Mouse (Mus musculus) right cerebral cortex, postnatal 25 days (tissue): ENCODE results near the gene Zfp978.
"Not testable (repeated sequence)": the region's sequence is repeated elsewhere in the genome, so short reads cannot be mapped to it uniquely, and the experiment has no call there.

Source experiments
- DNase-seq: peaks from one replicate; pipeline ENCODE4 v3.0.0; 2022

Zfp978 gene

DNA sequence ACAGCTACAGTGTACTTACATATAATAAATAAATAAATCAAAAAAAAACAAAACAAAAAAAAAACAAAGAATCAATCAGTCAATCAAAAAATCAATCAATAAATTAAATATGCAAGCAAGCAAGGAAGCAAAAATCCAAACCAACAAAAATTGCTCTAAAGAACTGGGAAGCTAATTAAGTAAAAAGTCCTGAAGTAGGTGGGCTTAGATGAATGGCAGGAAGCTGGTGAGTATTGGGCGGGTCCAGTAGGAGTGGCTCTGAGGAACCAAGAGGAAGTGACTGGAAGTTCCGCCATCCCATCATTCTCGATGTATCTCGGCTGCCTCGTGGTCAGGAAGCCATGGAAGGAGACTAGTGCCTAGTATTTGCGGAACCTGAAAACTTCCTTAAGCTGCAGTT, at the start of gene Zfp978:
Gene Zfp978, plus strand, starts transcription at position 301 of the 400 bp plus-strand sequence.
- not testable (repeated sequence) for DNase-seq

- not testable (repeated sequence) for DNase-seq
Measured at GRCm38 (mm10) chr4:147335036-147335690, 25.9 kb upstream of the Zfp978 start.

DNA sequence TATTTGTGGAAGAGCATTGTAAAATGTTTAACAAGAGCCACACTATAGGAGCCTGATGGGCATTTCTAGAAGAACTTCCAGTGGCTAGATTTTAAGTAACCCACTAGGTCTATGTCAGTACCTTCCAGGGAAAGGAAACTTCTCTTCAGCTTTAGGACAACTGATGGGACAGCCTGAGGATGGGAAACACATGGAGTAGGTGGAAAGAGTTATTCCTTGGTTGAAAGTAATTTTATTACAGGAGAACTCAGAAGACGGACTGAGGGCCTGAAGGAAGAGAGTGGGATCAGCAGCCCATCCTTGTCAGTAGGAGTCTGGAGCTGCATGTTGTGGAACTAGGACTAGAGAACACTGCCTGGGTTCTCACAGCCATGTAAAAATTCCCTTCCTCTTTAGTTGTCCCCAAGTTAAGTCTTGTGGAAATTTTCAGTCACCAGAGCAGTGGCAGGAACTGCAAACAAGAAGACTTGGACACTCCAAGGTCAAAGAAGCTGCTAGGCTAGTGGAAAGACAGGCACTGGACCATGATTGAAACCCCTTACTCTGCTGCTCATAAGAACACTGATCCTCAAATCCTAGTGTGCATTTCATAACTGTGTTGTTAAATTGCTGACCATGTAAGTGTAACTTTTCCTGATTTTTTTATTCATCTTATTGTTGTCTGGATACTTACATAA, 25.3 kb upstream of the Zfp978 start:
- DNase-seq, result not testable (repeated sequence)

DNA sequence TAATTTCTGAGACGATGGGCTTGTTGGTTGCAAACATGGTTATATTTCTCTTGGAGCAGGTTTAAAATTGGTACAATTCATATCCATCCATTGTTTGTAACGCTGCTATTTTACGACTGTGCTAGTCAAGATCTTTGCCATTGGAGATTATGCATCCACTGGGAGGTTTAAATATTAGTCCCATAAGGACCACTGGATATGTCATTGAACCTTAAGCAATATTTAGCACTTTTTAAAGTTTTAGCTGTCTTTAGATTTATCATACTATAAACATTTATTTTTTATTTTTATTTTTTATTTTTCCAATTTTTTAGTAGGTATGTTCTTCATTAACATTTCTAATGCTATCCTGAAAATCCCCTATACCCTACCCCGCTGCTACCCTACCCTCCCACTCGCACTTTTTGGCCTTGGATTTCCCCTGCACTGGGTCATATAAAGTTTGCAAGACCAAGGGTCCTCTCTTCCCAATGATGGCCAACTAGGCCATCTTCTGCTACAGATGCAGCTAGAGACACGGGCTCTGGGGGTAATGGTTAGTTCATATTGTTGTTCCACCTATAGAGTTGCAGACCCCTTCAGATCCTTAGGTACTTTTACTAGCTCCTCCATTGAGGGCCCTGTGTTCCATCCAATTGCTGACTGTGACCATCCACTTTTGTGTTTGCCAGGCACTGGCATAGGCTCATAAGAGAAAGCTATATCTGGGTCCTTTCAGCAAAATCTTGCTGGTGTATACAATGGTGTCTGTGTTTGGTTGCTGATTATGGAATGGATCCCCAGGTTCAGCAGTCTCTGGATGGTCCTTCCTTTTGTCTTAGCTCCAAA, 24.5 kb upstream of the Zfp978 start:
- DNase-seq, result not testable (repeated sequence)

DNA sequence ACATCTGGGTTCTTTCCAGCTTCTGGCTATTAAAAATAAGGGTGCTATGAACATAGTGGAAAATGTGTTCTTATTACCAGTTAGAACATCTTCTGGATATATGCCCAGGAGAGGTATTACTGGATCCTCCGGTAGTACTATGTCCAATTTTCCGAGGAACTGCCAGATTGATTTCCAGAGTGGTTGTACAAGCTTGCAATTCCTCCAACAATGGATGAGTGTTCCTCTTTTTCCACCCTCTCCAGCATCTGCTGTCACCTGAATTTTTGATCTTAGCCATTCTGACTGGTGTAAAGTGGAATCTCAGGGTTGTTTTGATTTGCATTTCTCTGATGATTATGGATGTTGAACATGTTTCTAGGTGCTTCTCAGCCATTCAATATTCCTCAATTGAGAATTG, 23.6 kb upstream of the Zfp978 start:
- DNase-seq, result not testable (repeated sequence)

GRCm38 (mm10) chr4:147338032-147338610, 23.0 kb upstream of the Zfp978 start:
- DNase-seq, result no peak

DNA sequence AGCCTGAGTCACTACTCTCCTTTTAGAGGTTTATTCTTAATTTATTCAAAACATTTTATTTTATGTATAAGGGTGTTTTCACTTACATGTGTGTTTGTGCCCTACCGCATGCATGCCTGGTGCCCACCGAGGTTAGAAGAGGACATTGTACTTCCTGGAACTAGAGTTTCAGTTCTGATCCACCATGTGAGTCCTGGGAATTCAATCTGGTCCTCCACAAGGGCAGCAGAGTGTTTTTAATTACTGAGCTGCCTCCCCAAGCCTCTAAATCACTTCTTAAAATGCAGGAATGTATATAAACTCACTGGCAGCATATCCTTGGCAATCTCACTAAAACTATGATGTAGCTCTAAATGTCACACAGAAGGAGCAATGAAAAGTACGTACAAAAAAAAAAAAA, 22.4 kb upstream of the Zfp978 start:
- not testable (repeated sequence) for DNase-seq

- DNase-seq, result not testable (repeated sequence)
Measured at GRCm38 (mm10) chr4:147339601-147340219, 21.4 kb upstream of the Zfp978 start.

DNA sequence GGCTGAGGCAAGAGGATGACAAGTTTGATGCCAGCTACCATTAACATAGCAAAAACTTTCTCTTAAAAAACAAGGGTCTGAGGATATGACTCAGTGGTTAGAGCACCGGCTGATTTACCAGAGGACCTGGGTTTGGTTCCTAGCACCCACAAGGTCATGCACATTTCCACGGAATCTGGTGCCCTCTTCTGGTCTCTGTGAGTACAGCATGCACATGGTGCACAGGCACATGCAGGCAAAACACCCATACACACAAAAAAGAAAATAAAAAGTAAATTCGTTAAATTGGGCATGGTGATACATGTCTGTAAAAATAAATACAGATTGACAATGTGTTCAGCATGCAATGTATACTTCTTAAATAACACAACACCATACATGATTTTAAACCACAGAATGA, 20.9 kb upstream of the Zfp978 start:
- DNase-seq, result not testable (repeated sequence)

DNA sequence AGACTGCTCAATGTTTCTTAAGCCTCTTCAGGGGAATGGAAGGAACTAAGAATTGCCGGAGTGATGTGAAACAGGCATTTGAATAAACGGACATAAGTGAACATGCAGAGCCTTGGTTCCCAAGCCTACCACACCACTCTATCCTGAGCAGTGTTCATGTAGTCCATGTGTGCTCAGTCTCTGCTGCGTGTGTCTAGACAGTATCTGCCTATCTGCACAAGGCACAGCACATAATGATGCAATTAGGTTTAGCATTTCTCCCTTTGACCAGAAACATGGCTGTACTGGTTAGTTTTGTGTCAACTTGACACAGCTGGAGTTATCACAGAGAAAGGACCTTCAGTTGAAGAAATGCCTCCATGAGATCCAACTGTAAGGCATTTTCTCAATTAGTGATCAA, 20.2 kb upstream of the Zfp978 start:
- DNase-seq, result not testable (repeated sequence)

DNA sequence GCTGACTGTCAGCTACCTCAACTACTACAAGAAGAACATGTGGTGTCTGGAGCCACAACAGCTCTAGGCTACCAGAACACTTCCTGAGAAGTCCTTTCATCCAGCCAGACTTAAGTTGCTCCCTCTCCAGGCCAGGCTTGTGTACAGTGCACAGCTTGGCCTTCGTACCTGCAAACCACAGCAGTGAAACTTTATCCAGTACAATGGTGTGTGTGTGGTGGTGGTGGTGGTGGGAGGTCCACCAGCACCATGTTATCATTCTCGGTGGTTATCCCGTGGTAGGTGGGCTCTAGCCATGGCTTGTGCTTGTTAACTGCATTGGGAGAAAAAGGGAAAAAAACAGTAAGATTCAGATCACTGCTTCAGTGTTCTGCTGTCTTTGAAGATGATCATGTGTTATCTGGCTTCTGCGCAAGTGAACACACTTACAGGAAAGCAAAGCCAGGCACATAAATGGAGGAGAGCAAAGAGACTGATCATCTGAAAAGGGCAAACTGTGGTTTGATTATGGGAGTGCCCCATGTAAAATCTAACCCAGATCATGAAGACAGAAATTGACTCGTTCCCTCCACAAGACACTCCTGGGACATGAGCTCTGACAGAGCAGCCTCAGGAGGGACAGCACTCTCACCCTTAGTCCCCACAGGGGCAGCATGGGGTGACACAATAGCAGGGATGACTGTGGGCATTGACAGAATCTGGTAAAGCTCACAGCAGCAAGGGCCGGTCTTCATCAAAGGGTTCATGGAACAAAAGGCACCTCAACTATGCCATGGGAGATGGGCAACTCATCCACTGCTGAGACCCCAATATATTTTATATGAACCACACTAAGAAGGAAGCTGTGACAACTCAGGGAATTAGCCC, 17.8 kb upstream of the Zfp978 start:
- DNase-seq, result not testable (repeated sequence)

- DNase-seq, result not testable (repeated sequence)
Measured at GRCm38 (mm10) chr4:147345061-147345554, 16.0 kb upstream of the Zfp978 start.

DNA sequence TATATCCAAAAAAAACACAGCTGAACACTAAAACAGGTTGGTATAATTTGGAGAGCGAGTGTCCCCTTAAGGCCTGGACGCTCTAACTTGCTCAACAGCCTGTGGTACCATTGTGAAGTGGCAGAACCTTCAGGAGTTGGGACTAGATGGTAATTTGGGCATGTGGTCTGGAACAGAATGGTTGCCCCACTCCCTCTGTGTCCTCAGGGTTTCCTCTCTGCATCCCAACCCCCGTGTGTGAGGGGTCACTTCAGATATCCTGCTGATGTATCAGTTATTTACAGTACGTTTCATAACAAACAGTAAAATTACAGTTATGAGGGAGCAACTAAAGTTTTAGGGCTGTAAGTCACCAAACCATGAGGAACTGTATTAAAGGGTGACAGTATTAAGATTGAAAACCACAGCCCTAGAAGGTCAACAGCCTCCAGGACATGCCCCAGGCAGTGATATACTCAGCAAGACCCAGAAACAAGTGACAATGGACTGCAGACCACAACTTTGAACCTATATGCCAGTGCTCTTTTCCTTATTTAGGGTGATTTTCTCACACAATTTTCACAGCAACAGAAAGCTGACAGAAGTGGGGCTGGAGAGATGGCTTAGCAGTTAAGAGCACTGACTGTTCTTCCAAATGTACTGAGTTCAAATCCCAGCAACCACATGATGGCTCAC, 14.6 kb upstream of the Zfp978 start:
- DNase-seq, result not testable (repeated sequence)

DNA sequence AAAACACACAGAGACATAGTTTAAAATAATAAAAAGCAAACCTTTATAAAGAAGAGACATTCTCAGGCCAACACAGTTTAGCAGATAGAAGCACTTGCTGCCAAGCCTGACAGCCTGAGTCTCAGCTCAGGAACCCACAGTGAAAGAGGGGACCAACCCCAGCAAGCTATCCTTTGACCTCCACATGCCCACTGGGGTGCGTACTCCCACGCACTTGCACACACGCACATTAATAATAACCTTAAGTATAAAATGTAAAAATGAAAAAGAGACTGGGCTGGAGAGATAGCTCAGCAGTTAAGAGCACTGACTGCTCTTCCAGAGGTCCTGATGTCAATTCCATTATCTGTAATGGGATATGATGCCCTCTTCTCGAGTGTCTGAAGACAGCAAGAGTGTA, 13.8 kb upstream of the Zfp978 start:
- not testable (repeated sequence) for DNase-seq

DNA sequence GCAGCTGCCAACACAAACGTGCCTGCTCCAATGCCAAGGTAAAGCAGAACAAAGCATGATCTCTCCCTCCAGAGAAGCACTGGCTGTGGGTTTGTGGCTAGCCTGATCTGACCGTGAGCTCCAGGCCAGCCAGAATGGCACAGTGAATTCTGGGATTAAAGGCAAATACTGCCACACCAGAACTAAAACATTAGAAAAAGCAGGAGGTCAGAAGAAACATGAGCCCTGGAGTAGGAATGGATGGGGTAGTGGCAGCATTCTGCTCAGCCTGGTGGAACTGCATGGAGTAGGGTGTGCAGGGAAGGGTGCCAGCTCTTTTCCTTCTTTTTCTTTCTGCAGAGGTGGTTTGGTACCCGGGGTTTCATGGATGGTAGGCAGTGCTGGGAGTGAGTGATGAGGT, 13.2 kb upstream of the Zfp978 start:
- not testable (repeated sequence) for DNase-seq

GRCm38 (mm10) chr4:147348401-147348800, 12.7 kb upstream of the Zfp978 start:
- DNase-seq, result not testable (repeated sequence)

DNA sequence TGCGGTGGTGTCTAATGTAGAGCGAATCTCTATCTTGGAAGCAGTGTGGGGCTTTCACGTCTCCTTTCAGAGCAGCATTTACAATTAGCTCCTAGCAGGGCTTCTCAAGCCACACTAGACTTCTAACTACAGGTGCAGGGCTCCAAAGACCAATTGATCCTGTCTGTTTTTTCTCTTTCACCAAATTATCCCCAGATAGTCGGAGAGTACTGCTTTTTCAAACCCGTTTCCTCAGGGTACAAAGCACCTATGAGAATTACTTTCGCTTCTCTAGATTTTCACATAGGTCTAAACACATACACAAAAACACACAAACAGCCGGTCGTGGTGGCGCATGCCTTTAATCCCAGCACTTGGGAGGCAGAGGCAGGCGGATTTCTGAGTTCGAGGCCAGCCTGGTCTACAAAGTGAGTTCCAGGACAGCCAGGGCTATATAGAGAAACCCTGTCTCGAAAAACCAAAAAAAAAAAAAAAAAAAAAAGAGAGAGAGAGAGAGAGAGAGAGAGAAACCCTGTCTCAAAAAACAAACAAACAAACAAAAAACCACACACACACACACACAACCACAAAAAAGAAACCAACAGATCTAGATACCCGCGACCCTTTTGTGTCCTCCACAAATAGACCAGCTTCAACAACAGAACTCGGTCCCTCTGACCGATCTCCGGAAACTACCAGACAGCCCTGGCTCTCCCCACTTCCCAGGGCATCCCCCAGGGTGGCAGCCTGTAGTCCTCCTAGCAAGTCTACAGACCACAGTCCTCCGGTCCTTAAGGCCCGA, 12.0 kb upstream of the Zfp978 start:
- DNase-seq, result not testable (repeated sequence)

GRCm38 (mm10) chr4:147349687-147350415, 11.3 kb upstream of the Zfp978 start:
- DNase-seq, result not testable (repeated sequence)

- not testable (repeated sequence) for DNase-seq
Measured at GRCm38 (mm10) chr4:147350541-147350940, 10.6 kb upstream of the Zfp978 start.
